Mouse (Mus musculus): ENCODE data around the gene Usp44.
"Not testable (repeated sequence)": the region's sequence is repeated elsewhere in the genome, so short reads cannot be mapped to it uniquely, and the experiment has no call there.

Gene Usp44

DNA sequence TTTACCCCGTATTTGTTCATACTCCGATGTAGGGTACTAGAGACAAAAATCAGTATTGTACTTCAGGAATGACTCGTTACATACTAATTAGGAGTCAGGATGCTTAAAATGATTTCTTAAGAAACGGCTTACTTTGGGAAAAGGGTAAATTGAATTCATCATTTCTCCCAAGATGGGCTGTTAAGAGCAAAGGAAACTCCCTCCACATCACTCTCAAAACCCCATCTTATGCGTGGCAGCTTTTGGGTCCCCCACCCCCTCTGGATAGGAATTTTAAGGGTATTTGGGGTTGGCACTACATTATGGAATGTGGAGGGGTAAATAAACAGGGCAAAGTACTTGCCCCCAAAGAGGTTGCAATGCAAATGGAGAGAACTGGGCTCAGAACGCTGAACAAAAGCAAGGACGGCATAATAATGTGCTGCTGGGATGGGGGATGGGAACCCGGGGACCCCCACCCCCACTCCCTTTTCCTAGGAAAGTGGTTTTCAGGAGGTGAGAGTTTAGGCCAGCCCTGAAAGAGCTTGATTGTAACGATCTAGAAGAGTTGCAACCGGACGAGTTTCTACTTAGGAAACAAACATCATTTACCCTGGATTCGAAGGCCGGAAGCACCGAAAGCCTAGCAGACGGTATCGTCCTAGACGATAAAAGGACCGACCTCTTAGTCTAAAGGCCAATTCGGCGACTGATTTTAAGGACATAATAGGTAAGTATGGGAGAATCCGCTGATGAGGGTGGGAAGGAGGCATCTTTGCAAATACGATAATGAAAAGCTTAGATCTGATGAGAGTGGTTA is at the start of gene Usp44:
Usp44 (plus strand) TSS at position 625 of the 799 bp plus-strand sequence.
- DNase-seq (ENCODE audit: low spot score in 2 of 2), result no peak

DNA sequence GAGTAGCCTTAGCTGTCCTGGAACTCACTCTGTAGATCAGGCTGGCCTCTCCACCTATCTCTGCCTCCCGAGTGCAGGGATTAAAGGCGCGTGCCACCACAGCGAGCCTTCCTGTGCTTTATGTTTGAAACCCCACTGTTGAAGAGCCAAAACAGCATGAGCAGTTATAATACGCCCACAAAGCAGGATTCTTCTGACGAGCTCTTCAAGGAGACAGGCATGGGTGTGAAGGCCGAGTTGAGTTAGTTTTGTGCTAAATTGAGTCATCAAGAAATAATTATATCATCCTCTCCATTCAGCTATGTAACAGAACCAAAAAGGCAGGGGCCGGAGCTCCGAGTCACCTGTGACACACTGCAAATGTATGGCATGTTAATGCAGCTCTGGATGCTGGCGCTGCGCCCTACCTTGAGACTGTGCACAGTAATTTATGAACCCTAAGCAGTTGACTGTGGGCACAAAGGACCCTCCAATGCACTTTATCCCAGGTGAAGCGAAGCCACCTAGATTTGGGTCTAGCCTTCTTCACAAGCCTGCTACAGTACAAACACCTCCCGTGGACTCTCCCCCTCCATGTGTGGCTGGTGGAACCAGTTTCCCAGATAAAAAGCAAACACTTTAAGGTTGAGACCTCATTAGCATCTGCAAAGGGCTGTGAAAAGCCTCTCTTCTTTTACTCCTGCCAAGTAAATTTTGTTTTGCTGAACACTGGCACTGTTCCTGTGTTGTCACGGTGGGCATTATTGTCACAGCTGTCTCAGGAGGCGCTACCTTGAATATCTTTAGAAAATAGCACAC is 47.9 kb upstream of the Usp44 start:
- DNase-seq (ENCODE audit: low spot score in 2 of 2), result no peak

DNA sequence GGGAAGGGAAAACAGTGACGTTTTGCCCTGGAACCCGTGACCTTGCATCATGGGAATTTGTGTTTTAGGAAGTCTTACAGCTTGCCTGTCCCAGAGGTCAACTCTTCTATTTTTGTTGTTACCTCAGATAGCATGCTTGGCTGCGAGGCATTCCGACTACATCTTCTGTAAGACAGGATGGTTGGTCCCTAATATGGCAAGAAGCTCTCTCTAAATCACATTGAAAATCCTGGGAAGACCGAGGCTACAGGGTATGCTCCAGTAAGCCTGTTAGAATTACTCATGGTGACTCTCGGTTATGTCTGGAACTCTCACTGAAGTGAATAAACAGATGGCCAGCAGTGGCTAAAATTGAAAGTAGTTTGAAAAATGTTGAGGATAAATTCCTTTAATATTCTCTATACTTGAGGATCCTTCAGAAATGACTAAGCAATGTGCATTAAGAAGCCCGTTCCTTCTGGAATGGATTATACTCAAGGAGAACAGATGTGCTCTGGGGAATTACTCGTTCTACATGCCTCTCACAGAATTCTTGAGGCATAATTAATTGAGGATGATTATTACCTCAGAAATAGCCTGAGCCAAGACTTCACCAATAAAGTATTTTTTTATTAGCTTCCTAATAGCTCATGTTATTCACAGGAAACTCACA is 31.5 kb upstream of the Usp44 start:
- DNase-seq (ENCODE audit: low spot score in 2 of 2), result no peak

GRCm38 (mm10) chr10:93800363-93800722 is 31.0 kb upstream of the Usp44 start:
- no peak for DNase-seq (ENCODE audit: low spot score in 2 of 2)

DNA sequence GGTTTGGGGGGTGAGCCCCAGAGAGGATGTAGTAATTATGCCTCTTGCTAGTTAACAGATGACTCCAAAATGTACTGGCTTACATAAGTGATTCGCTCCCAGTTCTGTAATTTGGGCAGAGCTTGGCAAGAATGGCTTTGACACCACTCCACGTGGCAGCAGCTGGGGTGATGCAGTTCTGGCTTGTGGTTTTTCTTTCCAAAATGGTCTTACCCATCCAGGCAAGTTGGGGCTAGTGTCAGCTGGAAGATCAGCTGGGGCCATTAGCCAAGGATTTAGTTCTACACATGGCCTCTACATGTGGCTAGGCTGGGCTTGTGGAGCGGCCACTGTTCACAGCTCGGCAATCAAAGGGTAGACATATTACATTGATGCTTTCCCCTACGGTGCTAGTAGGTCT is 30.5 kb upstream of the Usp44 start:
- DNase-seq (ENCODE audit: low spot score in 2 of 2), result no peak

DNA sequence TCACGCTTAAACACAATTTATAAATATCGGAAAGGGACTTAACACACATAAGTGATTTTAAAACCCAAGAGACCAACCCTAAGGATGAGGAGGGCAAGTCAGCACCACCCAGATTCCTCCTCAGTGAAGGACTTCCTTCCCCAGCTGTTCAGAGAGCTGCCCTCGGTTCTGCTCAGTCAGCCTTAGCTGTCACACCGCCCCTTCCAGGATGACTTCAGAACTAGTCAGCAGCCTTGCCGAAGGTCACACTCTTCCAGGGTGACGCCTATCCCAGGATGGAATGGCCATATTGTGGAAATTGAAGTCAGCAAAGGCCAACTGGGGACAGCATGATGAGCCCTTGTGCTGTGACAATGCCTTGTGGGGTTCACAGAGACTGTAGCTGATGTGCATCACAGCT is 28.2 kb upstream of the Usp44 start:
- no peak for DNase-seq (ENCODE audit: low spot score in 2 of 2)

- DNase-seq (ENCODE audit: low spot score in 2 of 2), result not testable (repeated sequence)
These were observed 21.9 kb upstream of the Usp44 start for GRCm38 (mm10) chr10:93809438-93809837.

- peak in 1 of 2 experiments; percentile 16 for DNase-seq (ENCODE audit: low spot score in 2 of 2)
These were observed 20.7 kb upstream of the Usp44 start for GRCm38 (mm10) chr10:93810590-93811185.

- DNase-seq (ENCODE audit: low spot score in 2 of 2), result no peak
These were observed 19.3 kb upstream of the Usp44 start for GRCm38 (mm10) chr10:93812098-93812497.

- peak; percentile 26 to 59 for DNase-seq (ENCODE audit: low spot score in 2 of 2)
These were observed 18.5 kb upstream of the Usp44 start for GRCm38 (mm10) chr10:93812774-93813415.

- no peak for DNase-seq (ENCODE audit: low spot score in 2 of 2)
These were observed 17.6 kb upstream of the Usp44 start for GRCm38 (mm10) chr10:93813755-93814154.

- DNase-seq (ENCODE audit: low spot score in 2 of 2), result peak; percentile 42 to 81
These were observed 12.7 kb upstream of the Usp44 start for GRCm38 (mm10) chr10:93818661-93819060.

DNA sequence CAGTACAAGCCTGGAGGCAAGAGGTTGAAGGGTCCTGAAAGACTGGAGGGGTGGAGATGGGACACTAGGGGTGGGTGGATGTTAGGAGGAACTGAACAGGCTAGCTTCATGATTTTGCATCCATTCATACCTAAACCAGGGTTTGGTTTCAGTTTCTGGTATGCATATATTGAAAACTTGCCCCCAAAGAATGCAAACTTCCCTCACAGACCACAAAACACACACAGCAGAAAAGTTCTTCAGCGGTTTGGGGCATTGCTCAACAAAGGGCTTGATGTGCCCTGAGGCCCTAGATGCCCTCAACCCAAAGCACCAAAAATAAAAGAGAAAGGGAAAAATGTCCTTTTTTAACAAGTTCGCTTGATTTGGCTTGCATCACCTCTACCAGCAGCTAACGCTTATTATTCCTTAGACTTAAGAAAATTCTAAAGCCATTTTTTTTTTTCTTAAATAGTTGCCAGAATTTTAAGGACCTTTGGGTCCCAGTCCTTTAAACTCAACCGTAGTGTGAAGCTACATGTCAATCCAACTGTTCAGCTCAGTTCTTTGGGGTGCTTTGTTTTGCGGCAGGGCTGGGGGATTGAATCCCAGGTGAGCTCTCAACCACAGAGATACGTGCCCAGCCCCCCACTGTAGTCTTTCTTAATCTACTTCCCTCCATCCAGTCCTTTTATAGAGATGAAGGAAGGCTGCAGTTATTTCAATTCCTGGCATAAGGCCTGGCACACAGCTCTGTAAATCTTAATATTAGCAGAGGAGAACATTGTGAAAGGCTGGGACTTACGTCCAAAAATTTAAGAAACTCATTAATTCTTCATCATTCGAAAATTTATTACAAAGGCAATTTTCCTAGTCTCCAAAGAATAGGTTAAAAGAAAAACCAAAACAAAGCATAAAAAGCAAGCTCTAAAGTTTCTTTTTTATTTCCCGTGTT is 1.2 kb upstream of the Usp44 start:
- DNase-seq (ENCODE audit: low spot score in 2 of 2), result no peak

- no peak for DNase-seq (ENCODE audit: low spot score in 2 of 2)
These were observed 597 bp downstream of the Usp44 start for GRCm38 (mm10) chr10:93831730-93832574.

DNA sequence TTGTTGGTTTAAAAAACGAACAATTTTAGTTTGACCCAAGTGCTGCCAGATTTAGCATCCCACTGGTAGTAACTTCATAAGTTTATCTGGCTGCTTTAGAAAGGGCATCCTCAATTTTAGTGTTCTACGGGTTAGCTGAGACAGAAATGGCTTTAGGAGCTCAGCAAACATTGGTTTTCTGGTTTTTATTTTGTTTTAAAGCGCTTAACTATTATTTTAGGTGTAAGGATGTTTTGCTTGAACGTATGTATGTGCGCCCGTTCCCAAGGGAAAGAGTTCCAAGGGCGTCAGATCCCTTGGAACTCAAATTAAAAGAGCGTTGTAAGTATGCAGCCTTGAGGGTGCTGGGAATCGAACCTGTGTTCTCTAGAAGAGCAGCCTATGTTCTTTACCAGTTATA is 1.5 kb downstream of the Usp44 start:
- no peak for DNase-seq (ENCODE audit: low spot score in 2 of 2)

GRCm38 (mm10) chr10:93833370-93833698 is 2.0 kb downstream of the Usp44 start:
- DNase-seq (ENCODE audit: low spot score in 2 of 2), result no peak

- DNase-seq (ENCODE audit: low spot score in 2 of 2), result peak; percentile 73 to 85
These were observed 2.5 kb downstream of the Usp44 start for GRCm38 (mm10) chr10:93833699-93834393.

DNA sequence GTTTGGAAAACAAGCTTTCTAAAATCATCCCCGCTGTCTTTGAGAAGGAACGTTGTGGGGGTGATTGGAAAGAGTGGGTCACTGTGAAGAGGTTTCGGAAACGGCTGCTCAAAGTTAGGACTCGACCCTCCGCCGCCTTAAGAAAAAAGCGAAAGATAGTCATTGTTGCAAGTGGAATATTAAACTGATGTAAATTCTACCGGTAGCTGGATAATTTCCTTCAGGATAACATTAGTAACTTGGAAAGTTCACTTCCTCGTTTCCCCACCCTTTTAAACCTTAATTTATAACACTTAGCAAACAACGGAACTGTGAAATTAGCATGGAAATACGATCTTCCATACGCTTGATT is 3.0 kb downstream of the Usp44 start:
- DNase-seq (ENCODE audit: low spot score in 2 of 2), result no peak

DNA sequence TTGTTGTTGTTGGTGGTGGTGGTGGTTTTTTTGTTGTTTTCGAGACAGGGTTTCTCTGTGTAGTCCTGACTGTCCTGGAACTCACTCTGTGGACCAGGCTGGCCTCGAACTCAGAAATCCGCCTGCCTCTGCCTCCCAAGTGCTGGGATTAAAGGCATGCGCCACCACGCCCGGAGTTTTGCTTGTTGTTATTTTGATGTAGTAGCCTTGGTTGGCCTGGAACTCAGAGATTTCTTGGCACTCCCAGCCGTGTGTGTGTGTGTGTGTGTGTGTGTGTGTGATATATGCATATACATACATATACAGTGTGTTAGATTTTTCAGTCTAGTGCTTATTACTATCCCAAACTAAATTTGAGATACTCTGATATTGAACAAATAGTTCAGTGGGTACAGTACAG is 3.8 kb downstream of the Usp44 start:
- not testable (repeated sequence) for DNase-seq (ENCODE audit: low spot score in 2 of 2)

All from thymus, postnatal 10 days (tissue).